Mouse (Mus musculus): Measurements from ENCODE around the gene Gm20388. TPM values are rescaled to one million over a fixed set of nuclear protein-coding genes. Genes with fewer than 3 reads are reported as not detected.

Gene Gm20388
- polyA plus RNA-seq, 1 experiment from 2014 or later: 7.4 TPM

GRCm38 (mm10) chr8:122142428-122142827, 2231.8 kb downstream of the Gm20388 start:
- 91% methylated on average over 4 of the region's 4 CpGs for WGBS
- H3K4me3 ChIP-seq (replicated peaks): no peak overlapping the region
- H3K27ac ChIP-seq: no peak overlapping the region
- no peak overlapping the region for H3K4me2 ChIP-seq
- H3K36me3 ChIP-seq: no peaks in the 10 kb centered on the region
- H3K27me3 ChIP-seq: no peaks in the 10 kb centered on the region
- no peaks in the 10 kb centered on the region for H3K9me3 ChIP-seq (replicated peaks)
- no peak for ATAC-seq (replicated peaks; ENCODE audit: low FRiP score)
- H3K4me1 ChIP-seq: peaks cover 35% of the 10 kb centered on the region
- no peak overlapping the region for H3K9ac ChIP-seq

DNA sequence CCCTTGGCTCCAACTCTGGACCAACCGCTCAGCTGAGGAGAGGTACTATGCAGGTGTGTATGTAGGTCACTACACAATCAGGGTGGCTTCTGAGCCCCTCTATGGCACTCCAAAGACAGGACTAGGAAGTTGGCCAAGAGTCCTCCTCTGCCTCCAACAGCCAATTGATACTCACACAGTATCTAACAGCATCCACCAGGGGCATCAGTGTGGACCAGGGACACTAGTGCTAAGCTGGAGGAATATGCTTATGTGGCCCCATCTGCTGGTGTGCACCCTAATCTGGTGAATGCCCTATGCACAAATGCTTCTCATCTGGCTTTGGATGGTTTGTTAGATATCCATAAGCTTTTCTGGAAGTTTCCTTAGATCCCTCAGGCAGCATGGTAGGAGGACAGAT, 2232.6 kb downstream of the Gm20388 start:
- ATAC-seq (replicated peaks; ENCODE audit: low FRiP score): no peak
- H3K4me2 ChIP-seq: no peak overlapping the region
- H3K27me3 ChIP-seq: no peaks in the 10 kb centered on the region
- peaks cover 40% of the 10 kb centered on the region for H3K4me1 ChIP-seq
- H3K27ac ChIP-seq: no peak overlapping the region
- no peak overlapping the region for H3K9ac ChIP-seq
- no peaks in the 10 kb centered on the region for H3K9me3 ChIP-seq (replicated peaks)
- 89% methylated on average over 1 of the region's 1 CpGs for WGBS
- H3K4me3 ChIP-seq (replicated peaks): no peak overlapping the region
- H3K36me3 ChIP-seq: no peaks in the 10 kb centered on the region

DNA sequence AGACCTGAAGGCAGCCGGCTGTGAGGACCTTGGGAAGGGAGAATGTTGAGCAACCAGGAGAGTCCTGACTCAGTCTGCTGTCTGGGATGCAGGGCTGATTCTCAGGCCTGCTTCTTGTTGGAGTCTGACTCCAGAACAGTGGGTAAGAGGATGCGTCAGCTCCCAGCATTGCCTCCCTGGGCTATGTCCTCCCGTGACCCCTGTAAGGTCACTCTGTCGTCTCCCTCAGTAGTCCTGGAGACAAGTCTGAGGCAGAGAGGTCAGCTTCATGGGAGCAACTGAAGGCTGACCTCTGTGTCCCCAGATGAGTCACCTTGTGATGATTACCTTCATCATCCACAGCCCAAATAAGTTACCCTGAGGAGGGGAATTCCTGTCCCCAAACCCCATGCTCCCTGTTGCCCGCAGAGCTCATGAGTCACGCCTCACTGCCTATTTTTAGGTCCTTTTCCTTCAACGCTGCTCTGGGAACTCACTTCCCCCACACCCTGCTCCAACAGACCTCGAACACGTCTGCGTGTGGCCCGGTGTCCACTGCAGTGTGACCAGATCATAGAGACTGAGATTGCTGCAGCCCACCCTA, 2234.2 kb downstream of the Gm20388 start:
- peaks cover 36% of the 10 kb centered on the region for H3K4me1 ChIP-seq
- H3K9ac ChIP-seq: no peak overlapping the region
- 0 out of 2 replicates have a peak overlapping the region, but pooled peaks have one; percentile 19 for H3K27ac ChIP-seq
- no peak overlapping the region for H3K4me2 ChIP-seq
- no peak overlapping the region for H3K4me3 ChIP-seq (replicated peaks)
- H3K9me3 ChIP-seq (replicated peaks): no peaks in the 10 kb centered on the region
- H3K27me3 ChIP-seq: no peaks in the 10 kb centered on the region
- no peaks in the 10 kb centered on the region for H3K36me3 ChIP-seq
- ATAC-seq (replicated peaks; ENCODE audit: low FRiP score): peak; percentile 56
- WGBS: 38% methylated on average over 11 of the region's 11 CpGs

- no peaks in the 10 kb centered on the region for H3K9me3 ChIP-seq (replicated peaks)
- H3K4me1 ChIP-seq: peaks cover 23% of the 10 kb centered on the region
- WGBS: 79% methylated on average over 4 of the region's 4 CpGs
- no peak for ATAC-seq (replicated peaks; ENCODE audit: low FRiP score)
- H3K9ac ChIP-seq: no peak overlapping the region
- no peak overlapping the region for H3K4me3 ChIP-seq (replicated peaks)
- H3K27me3 ChIP-seq: no peaks in the 10 kb centered on the region
- no peak overlapping the region for H3K27ac ChIP-seq
- H3K4me2 ChIP-seq: no peak overlapping the region
- no peaks in the 10 kb centered on the region for H3K36me3 ChIP-seq
These were observed 2238.4 kb downstream of the Gm20388 start for GRCm38 (mm10) chr8:122149045-122149444.

DNA sequence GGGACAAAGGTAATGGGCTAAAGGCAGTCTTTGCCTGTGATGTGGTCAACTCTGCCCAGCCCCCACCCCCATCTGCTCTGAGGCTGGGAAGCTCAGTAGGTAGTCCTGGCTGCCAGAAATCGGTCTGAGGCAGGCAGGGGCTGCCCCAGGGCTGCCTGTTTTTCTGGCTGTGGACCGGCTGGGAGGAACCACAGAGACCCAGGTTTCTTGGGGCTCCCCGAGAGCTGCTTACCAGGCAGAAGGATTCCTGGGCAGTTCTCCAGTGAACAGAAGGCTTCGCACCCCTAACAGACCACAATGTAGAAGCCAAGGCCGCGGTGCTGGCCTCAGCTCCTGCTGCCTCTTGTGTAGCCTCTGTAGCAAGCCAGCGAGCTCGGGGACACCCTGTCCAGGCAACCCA, 2239.0 kb downstream of the Gm20388 start:
- H3K4me2 ChIP-seq: no peak overlapping the region
- H3K27ac ChIP-seq: no peak overlapping the region
- ATAC-seq (replicated peaks; ENCODE audit: low FRiP score): no peak
- H3K27me3 ChIP-seq: no peaks in the 10 kb centered on the region
- H3K36me3 ChIP-seq: no peaks in the 10 kb centered on the region
- no peaks in the 10 kb centered on the region for H3K9me3 ChIP-seq (replicated peaks)
- peaks cover 19% of the 10 kb centered on the region for H3K4me1 ChIP-seq
- WGBS: 84% methylated on average over 8 of the region's 8 CpGs
- H3K4me3 ChIP-seq (replicated peaks): no peak overlapping the region
- H3K9ac ChIP-seq: no peak overlapping the region

- Histone ChIP-seq H3K4me3 (replicated peaks) (no peak overlapping the region), H3K27ac (no peak overlapping the region), H3K9ac (no peak overlapping the region), H3K4me1 (peaks cover 14% of the 10 kb centered on the region), H3K4me2 (no peak overlapping the region), H3K36me3 (no peaks in the 10 kb centered on the region), H3K9me3 (replicated peaks) (no peaks in the 10 kb centered on the region), H3K27me3 (no peaks in the 10 kb centered on the region)
- WGBS: 77% methylated on average over 3 of the region's 3 CpGs
- ATAC-seq (replicated peaks; ENCODE audit: low FRiP score): no peak
These were observed 2240.9 kb downstream of the Gm20388 start for GRCm38 (mm10) chr8:122151541-122151940.

GRCm38 (mm10) chr8:122155082-122155643, 2244.5 kb downstream of the Gm20388 start:
- Histone ChIP-seq H3K27me3 (no peaks in the 10 kb centered on the region), H3K4me1 (peaks cover 8% of the 10 kb centered on the region; the same call in 1 of the 2 replicates), H3K27ac (no peak overlapping the region), H3K9ac (no peak overlapping the region), H3K4me3 (replicated peaks) (no peak overlapping the region), H3K4me2 (no peak overlapping the region), H3K9me3 (replicated peaks) (no peaks in the 10 kb centered on the region), H3K36me3 (no peaks in the 10 kb centered on the region)
- WGBS: 32% methylated on average over 10 of the region's 10 CpGs
- no peak for ATAC-seq (replicated peaks; ENCODE audit: low FRiP score)

DNA sequence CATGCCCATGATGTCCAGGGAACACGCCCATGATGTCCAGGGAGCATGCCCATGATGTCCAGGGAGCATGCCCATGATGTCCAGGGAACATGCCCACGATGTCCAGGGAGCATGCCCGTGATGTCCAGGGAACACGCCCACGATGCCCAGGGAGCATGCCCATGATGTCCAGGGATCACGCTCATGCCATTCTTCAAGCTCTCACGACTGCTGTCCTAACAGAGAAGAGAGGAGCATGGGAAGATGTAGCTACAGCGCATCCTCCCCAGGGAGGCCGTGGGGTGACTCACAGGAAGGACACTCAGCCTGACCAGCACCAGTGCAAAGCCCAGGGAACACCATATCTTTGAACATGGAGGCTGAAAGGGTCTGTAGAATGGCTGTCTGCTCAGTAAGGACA, 2245.3 kb downstream of the Gm20388 start:
- 90% methylated on average over 9 of the region's 9 CpGs for WGBS

GRCm38 (mm10) chr8:122157689-122158088, 2247.0 kb downstream of the Gm20388 start:
- H3K4me1 ChIP-seq: peaks cover 8% of the 10 kb centered on the region; the same call in 1 of the 2 replicates
- ATAC-seq (replicated peaks; ENCODE audit: low FRiP score): no peak
- H3K27ac ChIP-seq: no peak overlapping the region
- no peaks in the 10 kb centered on the region for H3K36me3 ChIP-seq
- no peaks in the 10 kb centered on the region for H3K9me3 ChIP-seq (replicated peaks)
- H3K4me3 ChIP-seq (replicated peaks): no peak overlapping the region
- 63% methylated on average over 12 of the region's 12 CpGs for WGBS
- no peaks in the 10 kb centered on the region for H3K27me3 ChIP-seq
- no peak overlapping the region for H3K9ac ChIP-seq
- H3K4me2 ChIP-seq: no peak overlapping the region

More for the DNA sequence above, 2245.3 kb downstream of the Gm20388 start:
- no peak overlapping the region for H3K9ac ChIP-seq
- no peak for ATAC-seq (replicated peaks; ENCODE audit: low FRiP score)
- no peaks in the 10 kb centered on the region for H3K27me3 ChIP-seq
- no peak overlapping the region for H3K4me2 ChIP-seq
- H3K36me3 ChIP-seq: no peaks in the 10 kb centered on the region
- H3K4me3 ChIP-seq (replicated peaks): no peak overlapping the region
- H3K27ac ChIP-seq: no peak overlapping the region
- no peaks in the 10 kb centered on the region for H3K9me3 ChIP-seq (replicated peaks)
- H3K4me1 ChIP-seq: peaks cover 8% of the 10 kb centered on the region; the same call in 1 of the 2 replicates

- no peak for ATAC-seq (replicated peaks; ENCODE audit: low FRiP score)
- H3K27me3 ChIP-seq: no peaks in the 10 kb centered on the region
- peaks cover 5% of the 10 kb centered on the region for H3K4me1 ChIP-seq
- no peak overlapping the region for H3K27ac ChIP-seq
- no peak overlapping the region for H3K4me2 ChIP-seq
- no peak overlapping the region for H3K9ac ChIP-seq
- no peaks in the 10 kb centered on the region for H3K9me3 ChIP-seq (replicated peaks)
- H3K36me3 ChIP-seq: no peaks in the 10 kb centered on the region
- no peak overlapping the region for H3K4me3 ChIP-seq (replicated peaks)
- 83% methylated on average over 5 of the region's 5 CpGs for WGBS
These were observed 2249.5 kb downstream of the Gm20388 start for GRCm38 (mm10) chr8:122160165-122160564.

- no peaks in the 10 kb centered on the region for H3K27me3 ChIP-seq
- H3K9me3 ChIP-seq (replicated peaks): no peaks in the 10 kb centered on the region
- no peak overlapping the region for H3K4me2 ChIP-seq
- H3K27ac ChIP-seq: no peak overlapping the region
- peaks cover 2% of the 10 kb centered on the region; the same call in 1 of the 2 replicates for H3K4me1 ChIP-seq
- no peak overlapping the region for H3K4me3 ChIP-seq (replicated peaks)
- no peak overlapping the region for H3K9ac ChIP-seq
- ATAC-seq (replicated peaks; ENCODE audit: low FRiP score): 0 out of 2 replicates have a peak, but pooled peaks have one; percentile 36
- 36% methylated on average over 8 of the region's 8 CpGs for WGBS
- no peaks in the 10 kb centered on the region for H3K36me3 ChIP-seq
These were observed 2252.4 kb downstream of the Gm20388 start for GRCm38 (mm10) chr8:122162992-122163391.

DNA sequence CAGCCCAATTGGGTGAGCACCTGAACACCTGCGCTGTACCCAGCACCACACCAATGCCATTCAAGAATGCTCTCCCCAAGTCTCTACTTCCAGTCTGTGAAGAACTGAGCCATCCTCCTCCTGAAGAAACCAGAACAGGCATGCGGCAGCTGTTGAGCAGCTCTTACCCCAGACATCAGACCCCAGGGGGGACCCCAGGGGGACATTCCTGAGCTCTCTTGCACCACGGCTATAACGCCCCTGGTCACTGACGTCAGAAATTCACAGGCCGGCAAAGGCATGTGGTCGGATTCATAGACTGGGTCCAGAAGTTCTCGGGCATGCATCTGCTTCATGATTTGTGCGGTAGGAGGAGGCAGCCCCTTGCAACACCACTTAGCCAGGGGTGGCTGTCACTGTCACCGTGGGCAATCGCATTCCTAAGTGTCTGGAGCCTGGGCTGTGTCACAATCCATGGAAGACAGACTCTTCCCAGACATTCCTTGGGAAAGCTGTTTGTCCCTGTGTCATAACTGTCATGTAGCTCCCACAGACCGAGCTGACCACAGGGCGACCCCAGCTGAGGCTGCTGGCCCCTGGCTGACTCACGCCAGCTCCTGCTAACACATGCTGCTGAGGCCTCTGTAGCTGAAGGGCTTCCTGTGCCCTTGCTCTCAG, 2256.7 kb downstream of the Gm20388 start:
- H3K9ac ChIP-seq: no peak overlapping the region
- ATAC-seq (replicated peaks; ENCODE audit: low FRiP score): no peak
- WGBS: 69% methylated on average over 14 of the region's 14 CpGs
- H3K27ac ChIP-seq: no peak overlapping the region
- H3K9me3 ChIP-seq (replicated peaks): no peaks in the 10 kb centered on the region
- no peak overlapping the region for H3K4me3 ChIP-seq (replicated peaks)
- no peak overlapping the region for H3K4me2 ChIP-seq
- H3K4me1 ChIP-seq: peaks cover 2% of the 10 kb centered on the region; the same call in 1 of the 2 replicates
- H3K27me3 ChIP-seq: no peaks in the 10 kb centered on the region
- no peaks in the 10 kb centered on the region for H3K36me3 ChIP-seq
